Mouse (Mus musculus) lung, embryonic 14.5 days (tissue): ENCODE results near the gene Gramd1a. TPM values are rescaled to one million over a fixed set of nuclear protein-coding genes. Genes with fewer than 3 reads are reported as not detected.

ENCODE experiments used
- ATAC-seq: fragments of 200-750 bp; cut with Nextera tagmentation; 2 replicates; pipeline ENCODE4 v1.8.0; 2017; ENCODE audit warnings: mild to moderate bottlenecking, moderate TSS enrichment, moderate library complexity; ENCODE audit not compliant: insufficient read depth
- DNase-seq: peaks from one replicate; pipeline ENCODE4 v3.0.0-alpha.2; 2015
- H3K27ac ChIP-seq: fragments of 300-500 bp; sonication (generic); 2 replicates; pipeline ENCODE4 v1.5.1; 2014; ENCODE audit warnings: low read depth, mild to moderate bottlenecking, moderate library complexity
- H3K27me3 ChIP-seq: fragments of 300-500 bp; sonication (generic); 2 replicates; pipeline ENCODE4 v1.6.1; 2014; ENCODE audit warnings: low read length, control low read depth; ENCODE audit not compliant: insufficient read depth
- H3K36me3 ChIP-seq: fragments of 300-500 bp; sonication (generic); 2 replicates; pipeline ENCODE4 v1.6.1; 2014; ENCODE audit warnings: control low read depth; ENCODE audit not compliant: insufficient read depth
- H3K4me1 ChIP-seq: fragments of 300-500 bp; sonication (generic); 2 replicates; pipeline ENCODE4 v1.6.1; 2014; ENCODE audit warnings: antibody characterized with exemption, control low read depth; ENCODE audit not compliant: insufficient read depth
- H3K4me2 ChIP-seq: fragments of 300-500 bp; sonication (generic); 2 replicates; pipeline ENCODE4 v1.6.1; 2014; ENCODE audit warnings: mild to moderate bottlenecking
- H3K4me3 ChIP-seq: fragments of 300-500 bp; sonication (generic); 2 replicates; pipeline ENCODE4 v1.5.1; 2014; ENCODE audit warnings: low read depth, low read length
- H3K9ac ChIP-seq: fragments of 300-500 bp; sonication (generic); 2 replicates; pipeline ENCODE4 v1.6.1; 2014
- H3K9me3 ChIP-seq: fragments of 300-500 bp; sonication (generic); 2 replicates; pipeline ENCODE4 v1.6.1; 2016; ENCODE audit warnings: low read depth, low read length, control low read depth
- CTCF ChIP-seq: IDR thresholded peaks from 2 replicates; pipeline ENCODE4 v1.5.1; 2016; ENCODE audit warnings: antibody characterized with exemption, low read depth
- WGBS: fragments of 180-500 bp; shearing (Covaris S2); extraction: QIAGEN DNeasy Blood & Tissue Kit; methylation state at CpG from one replicate; pipeline ENCODE4 v1.1.7; 2014; 5-methylcytosine and 5-hydroxymethylcytosine counted together
- polyA plus RNA-seq: library from polyadenylated mRNA; unstranded; fragments of >200 nt; fragmentation: Nextera tagmentation; extraction: Ambion mirVana; gene quantifications from 2 replicates; pipeline ENCODE4 v1.2.1, GENCODE M21; 2014

The Gramd1a gene
- polyA plus RNA-seq, 1 experiment from 2014 or later: 67.2 TPM

DNA sequence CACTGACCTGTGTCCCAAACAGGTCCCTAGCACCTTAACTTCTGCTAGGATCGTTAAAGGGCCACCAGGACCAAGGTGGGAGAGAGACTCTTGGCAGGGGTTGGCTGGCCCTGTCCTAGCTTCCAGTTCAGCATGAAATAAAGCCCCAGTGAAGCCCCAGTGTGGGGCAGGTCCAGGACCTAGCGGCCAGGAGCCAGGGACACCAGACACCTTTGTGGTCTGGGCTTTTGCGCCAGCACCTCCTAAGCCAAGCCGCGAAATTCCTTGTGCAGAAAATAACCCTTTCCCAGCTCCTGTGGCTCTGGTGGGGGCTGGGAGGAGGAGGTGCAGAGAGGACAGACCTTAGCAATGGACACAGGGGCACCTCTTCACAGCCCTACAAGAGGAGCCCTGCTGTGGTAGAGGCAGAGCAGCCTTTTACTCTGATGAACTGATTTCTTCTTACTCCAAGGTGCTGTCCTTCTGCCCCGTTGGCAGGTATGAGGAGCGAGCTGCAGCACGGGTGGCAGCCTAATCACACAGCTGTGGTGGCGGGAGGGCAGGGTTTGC, 27.5 kb downstream of the Gramd1a start:
- H3K27me3 ChIP-seq: peaks cover 27% of the 10 kb centered on the region
- no peak overlapping the region for H3K9ac ChIP-seq
- H3K36me3 ChIP-seq: peaks cover 49% of the 10 kb centered on the region
- no peak for DNase-seq
- no peaks in the 10 kb centered on the region for H3K4me1 ChIP-seq
- H3K4me2 ChIP-seq: no peak overlapping the region
- 61% methylated on average over 9 of the region's 9 CpGs for WGBS
- peak; percentile 10; the same call in 1 of the 2 replicates for ATAC-seq
- TF ChIP-seq CTCF: no peak
- no peak overlapping the region for H3K27ac ChIP-seq
- no peaks in the 10 kb centered on the region for H3K9me3 ChIP-seq
- no peak overlapping the region for H3K4me3 ChIP-seq

DNA sequence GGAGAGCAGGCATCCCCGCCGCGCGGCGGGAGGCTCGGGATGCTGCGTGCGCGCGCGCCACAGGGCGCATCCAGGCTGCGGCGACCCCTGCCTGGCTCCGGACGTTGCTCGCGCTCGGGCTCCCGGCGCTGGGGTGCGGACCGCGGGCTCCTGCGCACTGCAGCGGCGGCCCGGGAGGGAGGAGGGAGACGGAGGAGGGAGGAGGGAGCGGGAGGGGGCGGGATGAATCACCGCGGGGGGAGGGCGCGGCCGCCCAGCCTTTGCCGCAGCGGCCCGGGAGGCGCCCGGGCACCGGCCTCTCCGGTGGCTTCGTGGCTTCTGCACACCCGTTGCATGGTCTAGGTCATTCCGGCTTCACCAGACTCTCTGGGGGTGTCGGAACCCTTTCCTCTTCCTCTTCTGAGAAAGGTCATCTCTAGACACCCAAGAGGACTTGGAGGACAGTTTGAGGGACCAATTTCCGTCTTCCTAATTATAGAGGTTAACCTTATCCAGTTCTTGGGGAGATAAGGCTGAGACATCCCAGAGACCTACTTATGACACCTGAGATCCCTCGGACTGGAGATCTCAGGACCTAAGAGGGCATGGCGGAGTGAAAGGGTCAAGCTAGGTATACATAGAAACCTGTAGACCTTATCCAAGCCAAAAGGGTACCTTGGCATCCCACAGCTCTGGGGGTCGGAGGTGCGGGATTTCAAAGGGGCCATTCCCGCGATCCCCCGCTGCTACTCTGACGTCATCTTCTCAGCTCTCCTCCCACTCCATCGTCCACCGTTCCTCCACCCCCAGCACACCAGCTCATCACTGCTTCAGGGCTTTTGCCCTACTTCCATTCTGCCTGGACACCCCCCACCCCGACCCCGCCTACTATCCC, 28.6 kb downstream of the Gramd1a start, which contains the start of gene Scn1b:
Gene Scn1b, minus strand, starts transcription at position 153 of the 874 bp plus-strand sequence.
- DNase-seq (peak; percentile 57), ATAC-seq (peak; percentile 50)
- Histone ChIP-seq H3K4me3 (peak within 1 kb of the TSS; percentile 56), H3K36me3 (peaks cover 38% of the 10 kb centered on the region), H3K4me1 (no peaks in the 10 kb centered on the region), H3K27ac (no peak within 1 kb of the TSS), H3K9me3 (no peaks in the 10 kb centered on the region), H3K4me2 (peak within 1 kb of the TSS; percentile 96), H3K9ac (peak within 1 kb of the TSS; percentile 52), H3K27me3 (peaks cover 27% of the 10 kb centered on the region)
- no peak for TF ChIP-seq CTCF
- WGBS: 1% methylated on average over 53 of the region's 60 CpGs

DNA sequence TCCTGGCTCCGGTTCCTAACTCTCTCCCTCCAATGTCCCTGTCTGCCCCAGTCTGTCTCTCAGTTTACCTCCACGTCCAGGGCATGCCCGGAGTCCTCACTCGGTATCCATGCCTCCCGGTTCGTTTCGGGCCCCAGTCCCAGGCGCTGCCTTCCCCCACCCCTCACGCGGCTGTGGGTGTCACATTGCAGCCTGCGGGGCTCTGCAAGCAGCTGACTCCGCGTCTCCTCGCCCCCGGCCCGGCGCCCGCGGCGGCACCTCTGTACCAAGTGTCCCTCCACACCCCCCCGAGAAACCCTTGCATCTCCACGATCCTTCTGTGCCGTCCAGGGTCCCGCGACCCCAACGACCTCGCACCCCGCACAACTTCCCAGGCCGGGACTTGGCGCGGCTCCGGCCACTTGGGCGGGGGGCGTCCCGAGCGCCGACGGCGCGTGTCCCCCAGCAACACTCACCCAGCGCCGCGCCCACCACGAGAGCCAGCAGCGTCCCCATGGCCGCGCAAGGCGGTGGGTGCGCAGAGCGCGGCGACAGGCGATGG, 29.4 kb downstream of the Gramd1a start:
- Histone ChIP-seq H3K4me2 (peak overlapping the region; percentile 96), H3K4me1 (no peaks in the 10 kb centered on the region), H3K36me3 (peaks cover 30% of the 10 kb centered on the region), H3K27me3 (peaks cover 27% of the 10 kb centered on the region), H3K4me3 (peak overlapping the region; percentile 56), H3K9ac (peak overlapping the region; percentile 52), H3K9me3 (no peaks in the 10 kb centered on the region), H3K27ac (no peak overlapping the region)
- 1% methylated on average over 50 of the region's 53 CpGs for WGBS
- no peak for DNase-seq
- peak; percentile 6; the same call in 1 of the 2 replicates for ATAC-seq
- no peak for TF ChIP-seq CTCF

DNA sequence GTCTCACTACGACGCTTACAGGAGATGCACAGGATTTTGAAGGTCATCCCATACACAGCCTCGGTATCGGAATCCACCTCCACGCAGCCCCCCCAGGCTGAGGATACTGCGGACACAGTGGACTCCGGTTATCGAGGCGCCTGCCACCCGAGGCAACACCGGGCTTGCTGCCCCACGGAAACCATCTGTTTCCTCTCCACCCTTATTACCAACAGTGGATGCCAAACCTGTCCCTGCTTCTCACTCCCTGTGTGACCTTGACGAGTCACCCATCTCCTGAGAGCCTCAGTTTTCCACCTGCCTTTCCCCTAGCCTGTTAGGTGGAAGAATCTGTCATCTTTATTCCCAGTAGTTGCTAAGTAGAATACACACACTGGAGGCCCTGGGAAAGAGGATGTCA, 30.6 kb downstream of the Gramd1a start:
- Histone ChIP-seq H3K4me2 (no peak overlapping the region), H3K9ac (no peak overlapping the region), H3K36me3 (peaks cover 18% of the 10 kb centered on the region), H3K4me3 (no peak overlapping the region), H3K9me3 (no peaks in the 10 kb centered on the region), H3K27ac (no peak overlapping the region), H3K27me3 (peaks cover 27% of the 10 kb centered on the region), H3K4me1 (no peaks in the 10 kb centered on the region)
- no peak for DNase-seq
- no peak for TF ChIP-seq CTCF
- 69% methylated on average over 13 of the region's 13 CpGs for WGBS
- ATAC-seq: no peak

DNA sequence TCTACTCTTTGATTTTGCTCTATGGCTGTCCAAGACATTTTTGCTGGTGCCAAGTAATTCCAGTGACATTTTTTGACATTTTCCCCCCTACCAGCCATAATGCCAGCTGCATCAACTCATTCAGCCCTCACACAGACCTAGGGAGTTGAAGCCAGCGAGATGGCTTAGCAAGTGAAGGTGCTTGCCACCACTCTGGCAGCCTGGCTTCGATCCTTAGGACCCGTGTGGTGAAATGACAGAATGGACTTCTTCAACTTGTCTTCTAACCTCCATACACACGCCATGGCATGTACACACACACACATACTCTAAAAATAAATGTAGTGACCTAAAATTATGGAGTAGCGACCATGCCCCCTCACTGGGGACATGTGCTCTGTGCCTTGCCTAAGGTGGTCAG, 31.3 kb downstream of the Gramd1a start:
- Histone ChIP-seq H3K4me2 (no peak overlapping the region), H3K36me3 (peaks cover 11% of the 10 kb centered on the region), H3K27me3 (peaks cover 27% of the 10 kb centered on the region), H3K9me3 (no peaks in the 10 kb centered on the region), H3K4me1 (no peaks in the 10 kb centered on the region), H3K27ac (no peak overlapping the region), H3K4me3 (no peak overlapping the region), H3K9ac (no peak overlapping the region)
- no peak for DNase-seq
- no peak for ATAC-seq
- no peak for TF ChIP-seq CTCF
- WGBS: 79% methylated on average over 5 of the region's 5 CpGs

DNA sequence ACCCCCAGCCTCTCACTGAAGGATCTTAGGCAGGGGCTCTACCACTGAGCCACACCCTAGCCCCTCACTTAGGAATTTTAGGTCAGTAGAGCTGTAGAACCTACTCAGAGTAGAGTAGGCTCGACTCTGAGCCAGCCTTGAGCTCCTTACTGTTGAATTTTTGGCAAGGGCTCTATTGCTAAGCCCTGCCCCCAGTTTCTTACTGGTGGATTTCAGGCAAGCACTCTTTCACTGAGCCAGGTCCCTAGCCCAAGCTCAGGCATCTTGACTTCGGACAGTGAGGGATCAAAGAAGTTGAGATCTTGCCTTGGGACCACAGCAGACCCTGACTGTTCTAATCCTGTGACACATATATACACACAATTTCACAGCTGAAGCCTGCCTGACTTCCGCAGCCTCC, 32.0 kb downstream of the Gramd1a start:
- no peak overlapping the region for H3K9ac ChIP-seq
- H3K4me3 ChIP-seq: no peak overlapping the region
- H3K9me3 ChIP-seq: no peaks in the 10 kb centered on the region
- H3K27ac ChIP-seq: no peak overlapping the region
- H3K36me3 ChIP-seq: peaks cover 4% of the 10 kb centered on the region; the same call in 1 of the 2 replicates
- DNase-seq (no peak), ATAC-seq (no peak)
- H3K27me3 ChIP-seq: peaks cover 27% of the 10 kb centered on the region
- H3K4me2 ChIP-seq: no peak overlapping the region
- 83% methylated on average over 3 of the region's 3 CpGs for WGBS
- TF ChIP-seq CTCF: no peak
- no peaks in the 10 kb centered on the region for H3K4me1 ChIP-seq
